Mouse (Mus musculus): ENCODE data around the gene Mafg. TPM values are rescaled to one million over a fixed set of nuclear protein-coding genes. Genes with fewer than 3 reads are reported as not detected.

Gene Mafg
- total and polyA plus RNA-seq, 3 experiments, result 17.0 to 63.7 (median 29.3) TPM

DNA sequence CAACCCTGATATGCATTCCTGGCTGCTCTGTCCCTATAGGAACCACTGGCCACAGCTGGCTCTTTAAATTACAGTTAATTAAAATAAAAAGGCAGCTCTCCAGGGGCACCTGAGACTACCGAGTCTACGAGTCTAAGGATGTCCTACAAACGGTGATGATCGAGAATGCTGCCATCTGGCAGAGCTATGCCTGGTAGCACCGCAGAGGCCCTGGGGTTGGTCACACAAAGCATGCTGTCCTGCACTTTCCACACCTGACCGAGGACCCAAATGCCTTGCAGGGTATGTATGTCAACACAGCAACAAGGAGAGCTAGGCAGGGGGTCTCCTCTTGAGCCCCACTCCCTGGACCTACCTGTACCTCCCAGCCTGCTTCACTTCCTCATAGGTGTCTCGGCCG, 19.4 kb downstream of the Mafg start:
- dilution Hi-C loops (cut with MboI; ENCODE audit: extremely low pct_ligation_motif_present, extremely low pct_unique_long_range_greater_than_20kb, low sequenced_read_pairs), result no loop called here
- Histone ChIP-seq H3K9me3 (replicated peaks; ENCODE audit: low read length) (no peaks in the 10 kb centered on the region), H3K4me1 (ENCODE audit: control insufficient read depth in 1 of 2, insufficient read depth in 2 of 2) (peaks cover 8 to 39% of the 10 kb centered on the region in 2 experiments), H3K27me3 (replicated peaks) (no peaks in the 10 kb centered on the region), H3K79me2 (replicated peaks; ENCODE audit: control insufficient read depth, extremely low read depth, insufficient read depth, poor library complexity, severe bottlenecking) (peaks cover 22% of the 10 kb centered on the region), H3K4me3 (replicated peaks in 1 of 3; ENCODE audit: low read depth in 2 of 3, low read length in 2 of 3, poor library complexity in 1 of 3) (no peak overlapping the region), H3K4me2 (ENCODE audit: insufficient read depth, low read depth, poor library complexity, severe bottlenecking) (no peak overlapping the region), H3K27ac (ENCODE audit: insufficient read depth, low read depth) (no peak overlapping the region), H3K9ac (ENCODE audit: insufficient read depth, low read depth) (no peak overlapping the region), H3K36me3 (replicated peaks in 1 of 2; ENCODE audit: control insufficient read depth in 1 of 2, insufficient read depth in 1 of 2, low read length in 1 of 2) (peaks cover 62 to 79% of the 10 kb centered on the region in 2 experiments)
- in situ Hi-C loops (cut with MboI; ENCODE audit: low pct_ligation_motif_present, low pct_unique_long_range_greater_than_20kb, low sequenced_read_pairs), result no loop called here
- no peak for TF ChIP-seq GABPA (IDR thresholded peaks at IDR 0.05; ENCODE audit: insufficient replicate concordance, low read depth, low read length)
- no peak for TF ChIP-seq MEF2A (IDR thresholded peaks at IDR 0.05; ENCODE audit: borderline replicate concordance, low read depth, low read length)
- no peak for TF ChIP-seq JUN (IDR thresholded peaks at IDR 0.05; ENCODE audit: insufficient read depth, low read depth, low read length)
- no peak for TF ChIP-seq NRF1 (IDR thresholded peaks at IDR 0.05; ENCODE audit: low read depth, low read length)
- TF ChIP-seq ETS1 (conservative IDR thresholded peaks at IDR 0.05; ENCODE audit: low read depth, low read length), result no peak
- no peak for TF ChIP-seq CHD1 (IDR thresholded peaks at IDR 0.05; ENCODE audit: low read depth, low read length)
- no peak for TF ChIP-seq HCFC1 (IDR thresholded peaks at IDR 0.05; ENCODE audit: low read depth, low read length)
- no peak for TF ChIP-seq E2F4 (IDR thresholded peaks at IDR 0.05; ENCODE audit: insufficient replicate concordance, low read depth, low read length)
- TF ChIP-seq POLR2AphosphoS2 (IDR thresholded peaks at IDR 0.05; ENCODE audit: low read depth, low read length), result no peak
- TF ChIP-seq SIN3A (IDR thresholded peaks at IDR 0.05; ENCODE audit: low read length), result no peak
- no peak for TF ChIP-seq CTCF (conservative IDR thresholded peaks at IDR 0.05 in 1 of 2, IDR thresholded peaks at IDR 0.05 in 1 of 2; ENCODE audit: low read depth in 2 of 2, low read length in 2 of 2)
- TF ChIP-seq ZKSCAN1 (IDR thresholded peaks at IDR 0.05; ENCODE audit: borderline replicate concordance, low read depth, low read length), result no peak
- no peak for TF ChIP-seq MAFK (IDR thresholded peaks at IDR 0.05; ENCODE audit: insufficient replicate concordance, low read length)
- TF ChIP-seq ZMIZ1 (IDR thresholded peaks at IDR 0.05; ENCODE audit: low read depth, low read length), result no peak
- no peak for TF ChIP-seq ZNF384 (IDR thresholded peaks at IDR 0.05; ENCODE audit: low read depth, low read length)
- TF ChIP-seq TBP (conservative IDR thresholded peaks at IDR 0.05; ENCODE audit: low read depth, low read length), result no peak
- no peak for TF ChIP-seq POLR2A (IDR thresholded peaks at IDR 0.05; ENCODE audit: low read depth, low read length)
- TF ChIP-seq USF2 (conservative IDR thresholded peaks at IDR 0.05; ENCODE audit: low read depth, low read length), result no peak
- no peak for DNase-seq (ENCODE audit: extremely low read depth)

DNA sequence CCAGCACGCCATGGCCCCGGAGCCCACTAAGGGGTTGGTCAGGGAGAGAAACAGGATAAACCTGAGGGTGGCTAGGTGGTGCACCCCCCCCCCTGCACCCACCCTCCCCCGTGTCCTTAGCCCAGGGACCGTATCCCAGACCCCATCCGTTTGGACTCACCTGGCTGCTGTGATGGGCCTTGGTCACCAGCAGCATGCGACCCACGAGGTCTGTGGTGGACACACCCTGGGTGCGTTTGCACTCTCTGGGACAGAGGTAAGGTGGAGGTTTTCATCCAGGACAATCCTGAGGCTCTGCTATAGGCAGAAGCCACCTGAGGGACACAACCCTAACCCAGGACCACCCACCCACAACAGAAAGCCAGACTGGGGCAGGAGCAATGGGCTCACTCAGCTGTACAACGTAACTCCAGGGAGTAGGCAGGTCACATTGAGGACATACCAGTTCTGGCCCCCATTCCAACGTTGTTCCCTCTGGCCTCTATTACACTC, 19.9 kb downstream of the Mafg start:
- peaks cover 22% of the 10 kb centered on the region for H3K79me2 ChIP-seq (replicated peaks; ENCODE audit: control insufficient read depth, extremely low read depth, insufficient read depth, poor library complexity, severe bottlenecking)
- H3K27me3 ChIP-seq (replicated peaks), result no peaks in the 10 kb centered on the region
- no peak overlapping the region for H3K4me2 ChIP-seq (ENCODE audit: insufficient read depth, low read depth, poor library complexity, severe bottlenecking)
- H3K4me1 ChIP-seq (ENCODE audit: control insufficient read depth in 1 of 2, insufficient read depth in 2 of 2), result peaks cover 8 to 41% of the 10 kb centered on the region in 2 experiments
- dilution Hi-C loops (cut with MboI; ENCODE audit: extremely low pct_ligation_motif_present, extremely low pct_unique_long_range_greater_than_20kb, low sequenced_read_pairs) (no loop called here), in situ Hi-C loops (cut with MboI; ENCODE audit: low pct_ligation_motif_present, low pct_unique_long_range_greater_than_20kb, low sequenced_read_pairs) (no loop called here)
- no peak overlapping the region for H3K27ac ChIP-seq (ENCODE audit: insufficient read depth, low read depth)
- H3K4me3 ChIP-seq (replicated peaks in 1 of 3; ENCODE audit: low read depth in 2 of 3, low read length in 2 of 3, poor library complexity in 1 of 3), result no peak overlapping the region
- DNase-seq (ENCODE audit: extremely low read depth), result no peak
- no peak overlapping the region for H3K9ac ChIP-seq (ENCODE audit: insufficient read depth, low read depth)
- H3K9me3 ChIP-seq (replicated peaks; ENCODE audit: low read length), result no peaks in the 10 kb centered on the region
- H3K36me3 ChIP-seq (replicated peaks in 1 of 2; ENCODE audit: control insufficient read depth in 1 of 2, insufficient read depth in 1 of 2, low read length in 1 of 2), result peaks cover 62 to 79% of the 10 kb centered on the region in 2 experiments
- no peak for TF ChIP-seq ZKSCAN1 (IDR thresholded peaks at IDR 0.05; ENCODE audit: borderline replicate concordance, low read depth, low read length)
- TF ChIP-seq NELFE (IDR thresholded peaks at IDR 0.05; ENCODE audit: low read depth, low read length), result no peak
- TF ChIP-seq ZMIZ1 (IDR thresholded peaks at IDR 0.05; ENCODE audit: low read depth, low read length), result no peak
- no peak for TF ChIP-seq POLR2AphosphoS2 (IDR thresholded peaks at IDR 0.05; ENCODE audit: low read depth, low read length)
- TF ChIP-seq MAZ (IDR thresholded peaks at IDR 0.05; ENCODE audit: low read depth, low read length), result no peak
- no peak for TF ChIP-seq RAD21 (IDR thresholded peaks at IDR 0.05; ENCODE audit: low read depth, low read length)

All from CH12.LX (cell line).